Mouse (Mus musculus): ENCODE results near the gene Mul1.

Mul1 gene

DNA sequence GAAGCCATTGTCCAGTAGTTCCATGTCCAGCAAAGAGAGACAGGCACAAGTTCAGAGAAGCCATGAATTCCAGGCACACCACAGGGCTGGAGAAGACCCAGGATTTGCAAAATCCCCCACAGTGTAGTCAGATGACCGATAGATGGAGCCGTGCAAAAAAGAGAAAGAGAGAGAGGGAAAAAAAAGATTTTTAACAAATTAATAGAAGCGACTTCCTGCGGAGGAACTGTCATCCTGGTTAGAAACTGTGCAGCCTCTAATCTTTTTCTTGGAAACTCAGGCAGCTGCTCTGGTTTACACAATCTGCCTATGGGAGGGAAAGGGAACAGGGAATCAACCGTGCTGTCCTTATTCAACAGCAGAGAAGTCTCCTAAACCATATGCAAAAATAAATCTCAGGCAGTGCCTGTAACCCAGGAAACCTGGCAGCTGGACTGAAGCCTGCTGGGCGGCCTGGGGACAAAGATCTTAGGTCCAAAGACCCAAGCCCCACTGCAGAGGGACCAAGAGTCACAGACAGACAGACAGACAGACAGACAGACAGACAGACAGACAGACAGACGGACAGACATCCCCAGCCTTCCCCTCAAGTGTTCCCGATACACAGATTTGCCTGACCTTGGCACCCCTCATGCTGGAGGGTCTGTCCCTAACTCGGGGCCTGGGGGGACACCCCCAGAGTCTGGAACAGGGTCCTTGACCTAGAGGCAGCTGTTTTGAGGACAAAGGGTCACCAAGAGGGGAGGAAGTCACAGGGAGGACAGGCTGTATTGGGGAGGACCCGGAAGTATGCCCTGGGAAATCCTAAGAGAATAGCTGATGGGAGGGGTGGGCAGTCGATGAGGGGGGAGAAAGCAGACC, 28.7 kb downstream of the Mul1 start:
- DNase-seq = no peak

DNA sequence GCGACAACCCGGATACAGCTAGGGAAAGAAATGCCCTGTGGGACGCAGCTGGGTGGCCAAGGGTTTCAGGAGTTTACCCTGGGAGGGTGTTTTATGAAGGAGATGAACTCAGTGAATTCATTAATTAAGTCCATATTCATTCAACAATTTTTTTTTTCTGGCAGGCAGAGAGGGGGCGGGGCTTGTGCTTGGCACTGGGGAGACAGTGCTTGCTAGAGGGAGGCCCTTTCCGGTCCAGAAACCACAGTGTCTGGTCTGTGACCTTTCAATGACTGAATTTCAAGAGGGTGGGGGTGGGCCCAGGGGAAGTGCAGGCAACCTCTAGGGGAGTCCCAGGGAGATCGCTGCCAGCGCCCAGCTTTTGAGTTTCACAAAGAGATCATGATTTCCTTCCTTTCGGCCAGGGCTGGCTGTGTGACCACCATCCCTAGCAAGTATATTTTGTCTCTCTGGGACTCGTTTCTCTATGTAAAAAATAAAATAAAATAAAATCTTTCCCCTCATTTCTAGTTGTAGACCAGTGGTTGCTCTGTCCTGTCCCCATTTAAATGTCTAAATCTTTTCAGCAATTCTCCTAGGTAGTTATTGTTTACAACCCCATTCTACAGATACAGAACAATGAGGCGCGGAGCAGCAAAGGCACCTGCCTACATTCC, 29.5 kb downstream of the Mul1 start:
- no peak for DNase-seq

DNA sequence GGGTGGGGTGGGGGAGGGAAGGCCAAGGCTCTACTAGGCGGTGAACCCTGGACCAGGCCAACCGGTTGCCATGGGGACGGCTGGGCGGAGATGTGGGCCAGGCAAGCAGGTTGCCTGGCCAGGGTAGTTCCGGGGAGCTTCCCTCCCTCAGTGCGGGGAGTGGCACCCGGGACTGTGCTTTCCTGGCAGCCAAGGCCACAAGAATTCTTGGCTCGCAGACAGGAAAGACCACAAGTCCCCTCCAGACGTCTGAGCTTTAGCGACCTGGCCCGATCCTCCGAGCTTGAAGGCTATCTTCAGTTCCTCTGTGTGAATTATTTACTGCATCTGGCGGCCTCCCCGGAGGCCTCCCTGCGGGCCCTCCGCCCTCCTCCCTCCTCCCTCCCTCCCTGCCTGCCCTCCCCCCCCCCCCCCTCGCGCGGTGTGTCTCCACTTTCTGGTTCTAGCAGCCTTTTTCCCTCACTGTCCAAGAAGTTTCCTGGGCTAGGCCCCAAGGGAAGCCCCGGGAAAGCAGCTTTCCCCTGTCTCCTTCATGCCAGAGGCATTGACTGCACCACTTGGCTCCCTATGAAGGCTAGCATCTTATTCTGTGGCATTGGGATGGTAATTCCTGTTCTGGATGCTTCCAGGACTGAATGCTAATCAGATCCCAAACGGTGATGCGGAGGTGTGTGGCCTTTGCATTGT, 30.3 kb downstream of the Mul1 start:
- no peak for DNase-seq

DNA sequence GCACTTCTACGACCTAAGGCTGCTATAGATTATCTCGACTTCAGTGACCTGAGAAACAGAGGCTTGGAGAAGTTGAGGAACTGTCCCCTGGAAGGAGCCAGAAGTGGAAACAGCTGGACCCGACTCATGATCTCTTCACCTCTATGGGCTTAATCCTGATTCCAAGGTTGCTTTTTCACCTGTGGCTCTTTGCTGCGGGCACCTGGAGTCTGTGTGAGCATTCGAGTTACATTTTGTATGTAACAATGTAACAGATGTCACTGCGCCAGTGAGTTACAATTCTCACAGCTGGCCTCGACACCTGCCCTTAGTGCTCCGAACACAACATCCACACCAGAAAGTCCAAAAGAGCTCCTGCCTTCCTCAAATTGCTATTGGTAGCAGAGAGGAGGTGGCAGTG, 31.0 kb downstream of the Mul1 start:
- no peak for DNase-seq

DNA sequence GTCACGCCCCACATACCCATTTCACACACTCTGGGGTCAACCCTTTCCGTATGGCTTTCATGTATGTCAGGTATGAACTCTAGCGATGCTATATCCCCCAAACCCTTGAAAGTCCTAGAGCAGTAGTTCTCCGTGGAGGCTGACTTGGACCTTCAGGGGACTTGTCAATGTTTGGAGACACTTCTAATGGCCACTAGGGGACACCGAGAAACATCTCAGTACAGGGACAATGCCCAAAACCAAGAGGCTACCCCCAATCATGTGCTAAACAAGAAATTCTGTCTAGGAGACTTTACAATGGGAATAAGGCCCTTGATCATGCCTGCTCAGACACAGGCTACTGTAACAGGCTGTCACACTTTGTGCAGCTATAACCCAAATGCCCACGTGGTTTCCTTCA, 32.2 kb downstream of the Mul1 start:
- no peak for DNase-seq

DNA sequence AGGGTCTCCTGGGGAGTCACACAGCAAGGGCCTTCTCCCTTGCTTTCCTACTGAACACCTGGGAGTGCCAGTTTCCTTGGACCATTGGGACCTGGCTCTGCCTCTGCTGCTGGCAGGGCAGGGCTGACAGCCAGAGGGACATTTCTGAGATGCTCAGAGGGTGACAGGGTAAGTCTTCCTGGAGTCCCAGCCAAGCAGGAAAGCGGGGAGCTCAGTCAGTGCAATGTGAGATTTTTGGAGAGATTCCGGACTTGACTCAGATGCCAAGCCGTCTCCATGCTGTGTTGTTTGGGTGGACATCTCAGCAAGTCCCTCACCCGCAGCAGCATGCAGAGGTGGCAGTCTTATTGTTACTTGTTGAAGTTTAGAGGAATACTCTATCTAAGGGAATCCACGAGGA, 33.0 kb downstream of the Mul1 start:
- DNase-seq = no peak

DNA sequence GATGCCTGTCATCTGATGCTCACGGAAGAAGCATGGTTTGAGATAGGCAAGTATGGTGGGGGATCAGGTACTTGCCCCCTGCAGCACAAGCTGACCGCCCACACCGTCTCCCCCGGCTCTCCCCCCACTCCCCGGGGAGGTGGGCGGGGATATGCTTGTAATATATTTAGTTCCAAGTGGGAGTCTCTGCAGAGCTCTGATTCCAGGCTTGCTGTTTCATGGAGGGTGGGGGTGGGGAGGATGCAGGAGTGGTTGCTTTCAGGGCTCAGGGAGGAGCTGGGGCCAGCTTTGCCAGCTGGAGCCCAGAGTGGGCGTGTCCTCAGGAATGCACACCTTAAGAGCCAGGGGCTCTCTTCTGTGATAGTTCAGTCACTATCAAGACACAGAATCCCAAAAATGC, 34.6 kb downstream of the Mul1 start:
- no peak for DNase-seq

DNA sequence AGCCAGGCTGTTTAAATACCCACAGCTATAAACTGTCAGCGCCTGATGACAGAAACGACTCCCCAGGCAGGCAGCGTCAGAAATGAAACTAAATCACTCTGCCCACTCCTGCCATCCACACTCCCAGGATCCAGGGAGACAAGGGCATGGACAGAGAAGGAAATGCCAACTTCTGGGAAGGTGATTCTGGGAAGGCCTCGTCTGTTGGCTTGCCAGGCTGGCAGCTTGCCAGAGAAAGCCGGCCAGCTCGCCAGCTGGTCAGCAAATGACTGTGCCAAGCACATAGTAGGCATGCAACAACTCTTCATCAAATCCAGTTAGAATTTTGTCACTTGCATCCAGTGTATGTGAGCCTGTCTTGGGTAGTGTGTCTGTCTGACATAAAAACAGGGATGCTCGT, 36.8 kb downstream of the Mul1 start:
- DNase-seq = no peak

DNA sequence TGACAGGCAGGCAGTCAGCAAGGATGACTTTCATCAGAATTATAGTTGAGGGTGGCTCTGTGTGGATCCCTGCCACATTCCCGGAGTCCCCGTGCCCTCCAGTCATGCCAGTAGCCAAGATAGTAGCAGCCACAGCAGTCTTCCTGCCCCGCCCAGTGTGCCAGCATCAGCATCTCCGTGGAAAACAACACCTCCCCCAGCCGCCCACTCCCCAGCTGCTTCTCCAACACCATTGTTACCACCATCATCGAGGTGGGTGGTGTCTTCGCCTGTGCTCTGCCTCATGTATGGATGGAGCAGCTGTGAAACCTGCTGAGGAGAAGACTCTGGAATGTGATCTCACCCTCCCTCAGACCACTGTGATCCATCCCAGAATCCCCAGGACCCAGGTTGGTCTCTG, 45.1 kb downstream of the Mul1 start:
- no peak for DNase-seq

DNA sequence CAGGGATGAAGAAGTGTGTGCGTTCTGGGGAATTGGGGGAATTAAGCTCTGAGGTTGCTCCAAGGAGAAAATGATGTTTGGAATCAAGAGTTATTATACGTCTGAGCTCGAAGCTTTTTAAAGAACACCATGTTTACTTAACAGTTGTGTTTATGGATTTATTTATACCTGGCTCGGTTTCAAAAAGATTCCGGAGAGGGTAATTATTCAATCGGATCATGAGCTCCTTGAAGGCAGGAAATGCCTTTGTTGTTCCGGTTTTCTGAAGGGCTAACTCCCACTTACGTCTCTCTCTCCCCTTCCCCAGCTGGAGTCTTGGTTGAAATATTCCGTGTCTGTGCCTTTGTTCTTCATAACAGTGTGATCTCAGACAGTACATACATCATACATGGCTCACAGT, 46.5 kb downstream of the Mul1 start:
- no peak for DNase-seq

DNA sequence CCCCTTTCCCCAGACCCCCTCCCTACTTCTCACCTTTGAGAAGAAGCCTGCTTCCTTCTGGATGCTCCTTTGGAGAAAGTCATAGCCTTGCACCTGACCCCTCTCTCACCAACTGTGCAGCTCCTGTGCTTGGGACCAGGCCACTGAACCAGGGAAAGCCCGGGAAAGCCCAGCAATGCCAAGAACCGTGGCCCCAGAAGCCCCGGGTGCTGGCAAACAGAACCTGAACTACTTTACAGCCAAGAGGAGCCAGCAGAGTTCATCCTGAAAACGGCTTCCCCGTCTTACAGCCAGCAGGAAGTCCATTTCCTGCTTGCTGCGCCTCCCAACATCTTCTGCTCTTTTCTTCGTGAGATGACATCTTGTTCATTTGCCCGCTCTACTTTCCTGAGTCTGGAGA, 48.2 kb downstream of the Mul1 start:
- no peak for DNase-seq

DNA sequence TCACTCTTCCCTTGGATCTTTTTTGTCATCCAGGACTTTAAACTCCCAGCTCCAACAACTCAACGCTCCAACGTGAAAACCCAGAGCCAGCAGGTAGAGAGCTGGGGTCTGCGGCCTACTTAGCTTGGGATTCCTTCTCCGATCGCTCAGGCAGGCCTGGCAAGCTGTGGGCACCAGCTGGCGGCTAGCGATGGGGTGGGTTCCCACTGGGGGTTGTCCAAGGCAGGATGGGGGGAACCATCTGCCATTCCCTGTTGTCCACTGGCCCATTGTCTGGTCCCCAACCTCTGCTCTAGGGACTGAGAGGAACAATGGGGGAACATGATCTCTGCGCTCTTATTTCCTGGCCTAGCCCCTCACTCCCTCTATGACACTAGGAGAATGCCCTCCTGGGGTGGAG, 53.8 kb downstream of the Mul1 start:
- no peak for DNase-seq

DNA sequence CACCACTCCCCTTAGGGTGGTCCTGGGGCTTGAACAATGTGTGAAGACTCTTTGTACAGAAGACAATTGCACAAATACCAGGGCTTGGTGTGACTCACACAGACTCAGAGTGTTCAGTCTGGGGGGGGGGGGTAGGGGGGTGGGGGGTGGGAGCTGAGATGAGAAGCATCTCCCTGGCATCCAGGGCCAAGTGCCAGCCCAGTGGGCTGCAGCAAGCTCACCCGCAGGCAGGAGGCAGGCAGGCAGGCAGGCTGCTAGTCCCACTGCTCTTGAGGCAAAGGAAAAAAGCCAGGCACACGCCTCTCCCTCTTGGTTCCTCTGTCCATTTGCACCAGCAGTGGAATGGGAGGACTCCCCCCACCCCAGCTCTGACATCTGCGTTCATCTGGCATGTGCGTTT, 56.6 kb downstream of the Mul1 start:
- DNase-seq = no peak
